ENCODE assay signal across 8 mouse cellular contexts in genomic region chr2:117120246-117121211, GRCm38 (mm10). TPM values are rescaled to one million over a fixed set of nuclear protein-coding genes. Genes with fewer than 3 reads are reported as not detected.
DNase-seq lines count a peak whose midpoint lies in the region; ATAC-seq and TF ChIP-seq lines count a peak whose summit lies in the region.

No protein-coding gene starts in this region.

- H3K4me3 ChIP-seq in ES-E14 (ENCODE audit: insufficient read depth in 1 of 2, low read depth in 1 of 2, low read length in 2 of 2, poor library complexity in 1 of 2, severe bottlenecking in 1 of 2) = peak overlapping the region; percentile 86 to 92
- peak overlapping the region; percentile 81 for H3K4me3 ChIP-seq in forebrain, embryonic 15.5 days
- H3K4me3 ChIP-seq in lung, adult 2 months (replicated peaks; ENCODE audit: extremely low read depth, low read depth, low read length) = peak overlapping the region; percentile 81

- H3K4me2 ChIP-seq in forebrain, embryonic 15.5 days (replicated peaks) = peak overlapping the region; percentile 72

- H3K9ac ChIP-seq in ES-E14 (ENCODE audit: insufficient read depth, low read depth, low read length, poor library complexity, severe bottlenecking) = peak overlapping the region; percentile 93
- peak overlapping the region; percentile 95 for H3K9ac ChIP-seq in forebrain, embryonic 15.5 days (replicated peaks)

- under 1% methylated on average over 99 of the region's 101 CpGs for WGBS in forebrain, embryonic 15.5 days
- under 1% methylated on average over 101 of the region's 101 CpGs for WGBS in lung, adult 2 months

- peak; percentile 63; the same call in 1 of the 2 replicates for TF ChIP-seq POLR2A in lung, adult 2 months (IDR thresholded peaks at IDR 0.05; ENCODE audit: borderline replicate concordance, extremely low read depth, low read depth, low read length)

- intact Hi-C loops in heart, postnatal 25 days (cut with DNase I) = loop anchor here (1.0 to 2.0 kb wide), 3 partner anchors 60 to 146 kb away; no protein-coding TSS in a partner anchor

- no peaks in the 10 kb centered on the region for H3K27me3 ChIP-seq in forebrain, embryonic 15.5 days

- H3K4me1 ChIP-seq in ES-E14 (ENCODE audit: control insufficient read depth in 2 of 2, insufficient read depth in 2 of 2, low read length in 2 of 2, poor library complexity in 1 of 2) = peaks cover 3 to 6% of the 10 kb centered on the region in 2 experiments; a peak in 1 of 4 replicates
- peaks cover 30% of the 10 kb centered on the region for H3K4me1 ChIP-seq in forebrain, embryonic 15.5 days
- no peaks in the 10 kb centered on the region for H3K4me1 ChIP-seq in lung, adult 2 months (ENCODE audit: control insufficient read depth, insufficient read depth, low read length)

- peak; percentile 88 for DNase-seq in ES-E14 (ENCODE audit: low read depth, low spot score)
- peak; percentile 92 for DNase-seq in cerebellum, adult 11-12 months
- peak; percentile 80 for DNase-seq in heart, postnatal 25 days (ENCODE audit: low spot score)
- DNase-seq in layer of hippocampus, adult 18-20 months (ENCODE audit: low spot score in 2 of 2) = peak; percentile 86 to 95
- peak; percentile 90 for DNase-seq in lung, adult 2 months
- peak; percentile 70 to 82 for DNase-seq in thymus, adult 18-20 months

- H3K27ac ChIP-seq in ES-E14 (ENCODE audit: insufficient read depth, low read depth, low read length, poor library complexity, severe bottlenecking) = peak overlapping the region; percentile 84
- H3K27ac ChIP-seq in forebrain, embryonic 15.5 days (replicated peaks) = peak overlapping the region; percentile 100

- in situ Hi-C loops in ES-E14 (cut with MboI; ENCODE audit: low sequenced_read_pairs in 2 of 2, unreplicated experiment in 2 of 2) = no loop called here

- peak; percentile 64 for TF ChIP-seq CTCF in lung, adult 2 months (IDR thresholded peaks at IDR 0.05; ENCODE audit: insufficient read depth, low read length)

- H3K36me3 ChIP-seq in ES-E14 (ENCODE audit: control insufficient read depth, insufficient read depth, low read length, poor library complexity, severe bottlenecking) = no peaks in the 10 kb centered on the region
- no peaks in the 10 kb centered on the region for H3K36me3 ChIP-seq in forebrain, embryonic 15.5 days

- ATAC-seq in forebrain, embryonic 15.5 days (replicated peaks) = peak; percentile 82
- ATAC-seq in neutrophil, adult 5-6 weeks (ENCODE audit: extremely low read depth, insufficient number of reproducible peaks, low FRiP score, poor library complexity, severe bottlenecking) = peak; percentile 65

- H3K9me3 ChIP-seq in ES-E14 (ENCODE audit: control insufficient read depth, insufficient read depth, low read depth, low read length) = no peaks in the 10 kb centered on the region
- H3K9me3 ChIP-seq in forebrain, embryonic 15.5 days = no peaks in the 10 kb centered on the region

TF ChIP-seq in ES-E14, 5 proteins besides CTCF, POLR2A, EP300 and RAD21:
- no peak for TF ChIP-seq ZC3H11A (IDR thresholded peaks at IDR 0.05; ENCODE audit: borderline replicate concordance, low read depth, low read length)
- no peak for TF ChIP-seq ZNF384 (IDR thresholded peaks at IDR 0.05; ENCODE audit: low read depth, low read length)
- TF ChIP-seq CHD2 (IDR thresholded peaks at IDR 0.05; ENCODE audit: low read depth, low read length) = no peak; the same call in 1 of the 2 replicates
- TF ChIP-seq MAFK (IDR thresholded peaks at IDR 0.05; ENCODE audit: insufficient read depth, low read depth, low read length) = no peak
- TF ChIP-seq HCFC1 (IDR thresholded peaks at IDR 0.05; ENCODE audit: borderline replicate concordance, insufficient read depth, low read length) = peak; percentile 42; the same call in 1 of the 2 replicates
TF ChIP-seq in ES-E14: peak in this region for 1.

RNA-seq across cellular contexts. Expression of gene Spred1, which starts 0.6 kb away (rescaled TPM):
- total RNA-seq in ES-E14 (2012; rRNA removed) = 44.7 and 64.1 TPM in 2 replicates
- polyA plus RNA-seq in forebrain, embryonic 15.5 days (2015; fragmentation: Nextera tagmentation; extraction: Ambion mirVana) = 11.6 and 13.1 TPM in 2 replicates
- total RNA-seq in heart, postnatal 25 days (2021) = 10 to 100 TPM; 17.1 to 17.6 TPM
- 100 to 1,000 TPM; 111 to 112 TPM for total RNA-seq in layer of hippocampus, adult 18-20 months (2021)
- 7.4 and 8.4 TPM in 2 replicates for polyA plus RNA-seq in lung, adult 2 months (2012; rRNA removed)
- 3.4 and 3.6 TPM in 2 replicates for total RNA-seq in neutrophil, adult 5-6 weeks (2017)

Comparison
In these comparisons a context has a peak if more than half of its experiments do, and no peak if none do; other contexts are left out.
1. Peak in every context shown above with its lines: DNase-seq, ATAC-seq, H3K4me3 ChIP-seq and H3K27ac ChIP-seq.